Mouse (Mus musculus): ENCODE measurements around the gene Serpinf2. TPM values are rescaled to one million over a fixed set of nuclear protein-coding genes. Genes with fewer than 3 reads are reported as not detected.
"Not testable (repeated sequence)": the region's sequence is repeated elsewhere in the genome, so short reads cannot be mapped to it uniquely, and the experiment has no call there.

Serpinf2 gene
- total RNA-seq, 1 experiment from 2014 or later: 123 TPM

- peak; percentile 66 for DNase-seq
These were observed 19.8 kb upstream of the Serpinf2 start for GRCm38 (mm10) chr11:75459141-75459711.

GRCm38 (mm10) chr11:75458628-75459041 is 19.2 kb upstream of the Serpinf2 start:
- no peak for DNase-seq

- DNase-seq: peak; percentile 45
These were observed 18.8 kb upstream of the Serpinf2 start for GRCm38 (mm10) chr11:75458169-75458568.

- no peak for DNase-seq
These were observed 17.1 kb upstream of the Serpinf2 start for GRCm38 (mm10) chr11:75456440-75456871.

GRCm38 (mm10) chr11:75455971-75456370 is 16.6 kb upstream of the Serpinf2 start:
- DNase-seq: not testable (repeated sequence)

- DNase-seq: peak; percentile 43
These were observed 15.8 kb upstream of the Serpinf2 start for GRCm38 (mm10) chr11:75455041-75455736.

- peak; percentile 92 for DNase-seq
These were observed 14.9 kb upstream of the Serpinf2 start, which contains the start of gene Wdr81 for GRCm38 (mm10) chr11:75453991-75454930. Gene Wdr81, minus strand, starts transcription at chr11:75454717.

- DNase-seq: no peak
These were observed 13.6 kb upstream of the Serpinf2 start for GRCm38 (mm10) chr11:75452812-75453557.

- no peak for DNase-seq
These were observed 12.7 kb upstream of the Serpinf2 start for GRCm38 (mm10) chr11:75452081-75452480.

GRCm38 (mm10) chr11:75450936-75451335 is 11.5 kb upstream of the Serpinf2 start:
- no peak for DNase-seq

- no peak for DNase-seq
These were observed 11.0 kb upstream of the Serpinf2 start for GRCm38 (mm10) chr11:75450304-75450908.

- no peak for DNase-seq
These were observed 10.3 kb upstream of the Serpinf2 start for GRCm38 (mm10) chr11:75449695-75450094.

GRCm38 (mm10) chr11:75448575-75448974 is 9.2 kb upstream of the Serpinf2 start:
- no peak for DNase-seq

GRCm38 (mm10) chr11:75443711-75444110 is 4.3 kb upstream of the Serpinf2 start:
- DNase-seq: no peak

- no peak for DNase-seq
These were observed 2.2 kb upstream of the Serpinf2 start for GRCm38 (mm10) chr11:75441601-75442000.

- no peak for DNase-seq
These were observed 1.6 kb upstream of the Serpinf2 start for GRCm38 (mm10) chr11:75441034-75441433.

GRCm38 (mm10) chr11:75439951-75440350 is 560 bp upstream of the Serpinf2 start:
- DNase-seq: no peak

- no peak for DNase-seq
These were observed 587 bp downstream of the Serpinf2 start for GRCm38 (mm10) chr11:75438804-75439203.

GRCm38 (mm10) chr11:75438194-75438593 is 1.2 kb downstream of the Serpinf2 start:
- no peak for DNase-seq

- DNase-seq: no peak
These were observed 5.3 kb downstream of the Serpinf2 start for GRCm38 (mm10) chr11:75434138-75434537.

- DNase-seq: peak; percentile 46
These were observed 8.1 kb downstream of the Serpinf2 start for GRCm38 (mm10) chr11:75431307-75431706.
